Mouse (Mus musculus) hindbrain, embryonic 14.5 days (tissue): ENCODE data around the gene Uxs1. TPM values are rescaled to one million over a fixed set of nuclear protein-coding genes. Genes with fewer than 3 reads are reported as not detected.

Experiments used
- ATAC-seq: fragments of 200-750 bp; cut with Nextera tagmentation; 2 replicates; pipeline ENCODE4 v1.8.0; 2017; ENCODE audit warnings: moderate number of reproducible peaks, mild to moderate bottlenecking, moderate TSS enrichment, moderate library complexity; ENCODE audit not compliant: low FRiP score
- DNase-seq: peaks from one replicate; pipeline ENCODE4 v3.0.0-alpha.2; 2015; ENCODE audit warnings: low spot score
- H3K27ac ChIP-seq: fragments of 300-500 bp; sonication (generic); 2 replicates; pipeline ENCODE4 v1.5.1; 2014; ENCODE audit warnings: mild to moderate bottlenecking, moderate library complexity
- H3K27me3 ChIP-seq: fragments of 300-500 bp; sonication (generic); 2 replicates; pipeline ENCODE4 v1.6.1; 2014; ENCODE audit warnings: mild to moderate bottlenecking, low read length, mixed read lengths; ENCODE audit not compliant: control insufficient read depth, insufficient read depth
- H3K36me3 ChIP-seq: fragments of 300-500 bp; sonication (generic); replicated peaks from 2 replicates; pipeline ENCODE4 v1.6.1; 2014; ENCODE audit not compliant: control insufficient read depth, insufficient read depth
- H3K4me1 ChIP-seq: fragments of 300-500 bp; sonication (generic); replicated peaks from 2 replicates; pipeline ENCODE4 v1.6.1; 2014; ENCODE audit warnings: antibody characterized with exemption, low read length, mixed read lengths; ENCODE audit not compliant: control insufficient read depth, insufficient read depth
- H3K4me2 ChIP-seq: fragments of 300-500 bp; sonication (generic); replicated peaks from 2 replicates; pipeline ENCODE4 v1.6.1; 2014; ENCODE audit warnings: mild to moderate bottlenecking, moderate library complexity
- H3K4me3 ChIP-seq: fragments of 300-500 bp; sonication (generic); replicated peaks from 2 replicates; pipeline ENCODE4 v1.5.1; 2014; ENCODE audit warnings: mild to moderate bottlenecking, low read length
- H3K9ac ChIP-seq: fragments of 300-500 bp; sonication (generic); 2 replicates; pipeline ENCODE4 v1.6.1; 2014
- H3K9me3 ChIP-seq: fragments of 300-500 bp; sonication (generic); 2 replicates; pipeline ENCODE4 v1.6.1; 2016; ENCODE audit warnings: low read length; ENCODE audit not compliant: control insufficient read depth
- WGBS: fragments of 180-500 bp; shearing (Covaris S2); extraction: QIAGEN DNeasy Blood & Tissue Kit; methylation state at CpG from one replicate; pipeline ENCODE4 v1.1.7; 2014; 5-methylcytosine and 5-hydroxymethylcytosine counted together
- polyA plus RNA-seq: library from polyadenylated mRNA; unstranded; fragments of >200 nt; fragmentation: Nextera tagmentation; extraction: Ambion mirVana; gene quantifications from 2 replicates; pipeline ENCODE4 v1.2.1, GENCODE M21; 2014

The Uxs1 gene
- 16.8 and 17.7 TPM in 2 replicates for polyA plus RNA-seq

DNA sequence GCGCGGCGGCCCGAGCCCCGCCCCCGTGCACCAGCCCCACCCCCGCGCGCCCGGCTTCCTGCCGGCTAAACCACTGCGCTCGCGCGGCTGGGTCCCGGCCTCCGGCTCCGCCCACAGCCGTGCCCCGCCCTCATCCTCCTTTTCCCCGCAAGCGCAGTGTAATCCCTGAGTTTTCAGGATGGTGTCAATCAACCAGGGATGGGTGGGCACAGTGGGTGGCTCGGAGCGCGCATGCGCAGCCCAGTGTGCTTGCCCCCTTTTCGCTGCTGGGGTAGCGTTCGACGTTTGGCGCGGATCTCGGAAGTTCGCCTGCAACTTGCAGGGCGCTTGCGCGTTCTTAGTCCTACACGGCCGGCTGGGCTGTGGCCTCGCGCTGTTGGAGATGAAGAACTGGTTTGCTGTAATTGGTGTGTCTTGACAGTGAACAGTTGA, at the start of gene Uxs1:
Gene Uxs1, minus strand, starts transcription at position 38 of the 432 bp plus-strand sequence.
- under 1% methylated on average over 41 of the region's 41 CpGs for WGBS
- peak; percentile 98 for DNase-seq

DNA sequence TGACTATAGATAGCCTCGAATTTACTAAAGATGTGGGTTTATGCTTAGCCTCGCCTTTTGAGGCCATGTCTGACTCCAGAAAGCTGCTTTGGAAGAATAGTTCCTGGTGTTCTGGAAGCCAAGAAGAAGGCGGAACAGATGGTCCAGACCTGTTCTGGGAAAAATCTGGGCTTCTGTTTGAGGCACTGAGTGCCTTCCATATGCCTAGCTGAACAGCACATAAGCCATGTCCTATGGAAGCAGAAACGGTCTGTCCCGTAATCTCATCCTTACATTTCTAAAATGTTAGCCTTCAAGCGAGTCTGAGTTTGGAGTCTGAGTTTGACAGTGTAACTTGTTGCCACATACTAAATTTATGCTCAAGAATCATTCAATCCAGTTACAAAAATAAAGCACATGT, 49.6 kb upstream of the Uxs1 start:
- H3K4me2 ChIP-seq = no peak overlapping the region
- ATAC-seq (no peak), DNase-seq (no peak)
- H3K9ac ChIP-seq = no peak overlapping the region
- H3K4me3 ChIP-seq = no peak overlapping the region
- no peaks in the 10 kb centered on the region for H3K9me3 ChIP-seq
- H3K36me3 ChIP-seq = no peaks in the 10 kb centered on the region
- no peaks in the 10 kb centered on the region for H3K4me1 ChIP-seq
- 92% methylated on average over 6 of the region's 6 CpGs for WGBS
- no peaks in the 10 kb centered on the region for H3K27me3 ChIP-seq
- H3K27ac ChIP-seq = no peak overlapping the region

More for the DNA sequence above, at the start of gene Uxs1:
- peak within 1 kb of the TSS; percentile 90 for H3K9ac ChIP-seq
- H3K27me3 ChIP-seq = no peaks in the 10 kb centered on the region
- peaks cover 18% of the 10 kb centered on the region for H3K4me1 ChIP-seq
- H3K4me2 ChIP-seq = peak within 1 kb of the TSS; percentile 91
- peak within 1 kb of the TSS; percentile 96 for H3K27ac ChIP-seq
- peak within 1 kb of the TSS; percentile 96 for H3K4me3 ChIP-seq
- H3K36me3 ChIP-seq = no peaks in the 10 kb centered on the region
- H3K9me3 ChIP-seq = no peaks in the 10 kb centered on the region
- peak; percentile 99 for ATAC-seq

DNA sequence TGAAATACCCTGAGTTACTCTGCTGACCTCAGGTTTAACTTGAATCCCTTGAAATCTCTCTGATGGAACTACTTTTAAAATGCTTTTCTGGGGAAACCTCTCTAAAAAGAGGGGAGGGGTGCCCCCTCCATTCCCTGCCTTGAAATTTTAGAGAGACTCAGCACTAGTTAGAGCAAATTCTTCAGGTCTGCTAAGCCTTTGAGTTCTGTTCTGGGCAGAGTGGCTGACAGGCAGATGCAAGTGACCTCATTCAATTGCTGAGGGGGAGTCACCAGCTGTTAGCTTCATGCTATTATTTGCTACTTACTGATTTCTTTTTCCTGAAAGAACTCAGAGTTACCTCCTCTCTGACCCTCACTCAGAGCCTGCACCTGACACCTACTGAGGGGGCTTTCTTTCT, 43.5 kb upstream of the Uxs1 start:
- H3K36me3 ChIP-seq = no peaks in the 10 kb centered on the region
- DNase-seq (no peak), ATAC-seq (no peak)
- H3K4me3 ChIP-seq = no peak overlapping the region
- no peaks in the 10 kb centered on the region for H3K9me3 ChIP-seq
- H3K4me2 ChIP-seq = no peak overlapping the region
- no peak overlapping the region for H3K9ac ChIP-seq
- no peaks in the 10 kb centered on the region for H3K4me1 ChIP-seq
- no peak overlapping the region for H3K27ac ChIP-seq
- H3K27me3 ChIP-seq = no peaks in the 10 kb centered on the region

DNA sequence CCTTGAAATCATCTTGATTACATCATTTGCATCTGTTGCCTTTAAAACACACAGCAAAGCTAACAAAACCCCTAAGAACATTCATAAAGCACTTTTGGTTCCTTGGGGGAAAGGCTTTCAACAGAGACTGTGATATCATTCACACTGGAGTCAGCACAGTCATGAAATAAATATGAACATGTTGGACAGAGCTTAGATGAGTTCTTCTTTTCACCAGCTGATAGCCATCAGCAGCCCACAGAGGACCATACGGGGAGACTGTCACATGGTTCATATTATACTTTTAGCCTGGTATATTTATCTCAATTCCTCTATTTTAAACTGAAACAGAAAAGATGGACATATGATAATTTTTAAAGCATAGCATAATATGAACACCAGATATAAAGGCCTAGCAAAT, 40.9 kb upstream of the Uxs1 start:
- ATAC-seq = no peak

GRCm38 (mm10) chr1:43864758-43865157, 37.2 kb upstream of the Uxs1 start:
- H3K36me3 ChIP-seq = no peaks in the 10 kb centered on the region
- H3K4me1 ChIP-seq = no peaks in the 10 kb centered on the region
- H3K9ac ChIP-seq = no peak overlapping the region
- no peaks in the 10 kb centered on the region for H3K9me3 ChIP-seq
- no peak overlapping the region for H3K4me2 ChIP-seq
- H3K4me3 ChIP-seq = no peak overlapping the region
- no peaks in the 10 kb centered on the region for H3K27me3 ChIP-seq
- ATAC-seq = no peak
- H3K27ac ChIP-seq = no peak overlapping the region
- no peak for DNase-seq

More for the DNA sequence above, 40.9 kb upstream of the Uxs1 start:
- H3K4me2 ChIP-seq = no peak overlapping the region
- no peak for DNase-seq
- H3K36me3 ChIP-seq = no peaks in the 10 kb centered on the region
- no peak overlapping the region for H3K9ac ChIP-seq
- H3K27ac ChIP-seq = no peak overlapping the region
- H3K27me3 ChIP-seq = no peaks in the 10 kb centered on the region
- H3K4me3 ChIP-seq = no peak overlapping the region
- H3K4me1 ChIP-seq = no peaks in the 10 kb centered on the region
- WGBS = 76% methylated on average over 1 of the region's 1 CpGs
- H3K9me3 ChIP-seq = no peaks in the 10 kb centered on the region

GRCm38 (mm10) chr1:43862614-43863013, 35.0 kb upstream of the Uxs1 start:
- Histone ChIP-seq H3K27me3 (no peaks in the 10 kb centered on the region), H3K27ac (no peak overlapping the region), H3K36me3 (no peaks in the 10 kb centered on the region), H3K9me3 (no peaks in the 10 kb centered on the region), H3K4me3 (no peak overlapping the region), H3K9ac (no peak overlapping the region), H3K4me1 (no peaks in the 10 kb centered on the region), H3K4me2 (no peak overlapping the region)
- DNase-seq (no peak), ATAC-seq (no peak)
- 92% methylated on average over 4 of the region's 4 CpGs for WGBS

DNA sequence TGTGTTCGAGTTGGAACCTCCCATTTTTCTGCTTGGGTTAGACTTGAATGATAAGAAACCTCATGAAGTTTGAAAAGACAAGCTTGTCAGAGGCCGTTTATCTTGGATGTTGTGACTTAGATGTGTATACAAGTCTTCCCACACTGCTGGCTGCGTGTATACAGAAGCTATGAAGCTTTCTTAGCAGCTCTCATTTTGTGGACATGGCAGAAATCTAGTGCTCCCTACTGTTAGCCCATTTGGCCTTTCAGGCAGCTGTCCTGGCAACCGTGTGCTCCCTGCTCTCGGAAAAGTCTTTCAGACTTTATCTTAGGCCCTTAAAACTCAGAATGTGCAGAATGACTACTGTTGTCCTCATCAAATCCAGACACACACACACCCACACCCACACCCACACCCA, 31.4 kb upstream of the Uxs1 start:
- H3K9me3 ChIP-seq = no peaks in the 10 kb centered on the region
- ATAC-seq (no peak), DNase-seq (no peak)
- WGBS = 82% methylated on average over 5 of the region's 5 CpGs
- H3K27me3 ChIP-seq = no peaks in the 10 kb centered on the region
- H3K4me1 ChIP-seq = no peaks in the 10 kb centered on the region
- no peak overlapping the region for H3K4me2 ChIP-seq
- no peak overlapping the region for H3K9ac ChIP-seq
- no peak overlapping the region for H3K27ac ChIP-seq
- H3K4me3 ChIP-seq = no peak overlapping the region
- no peaks in the 10 kb centered on the region for H3K36me3 ChIP-seq

GRCm38 (mm10) chr1:43857656-43858055, 30.1 kb upstream of the Uxs1 start:
- ATAC-seq = no peak
- Histone ChIP-seq H3K27me3 (no peaks in the 10 kb centered on the region), H3K4me3 (no peak overlapping the region), H3K4me1 (no peaks in the 10 kb centered on the region), H3K27ac (no peak overlapping the region), H3K36me3 (no peaks in the 10 kb centered on the region), H3K9me3 (no peaks in the 10 kb centered on the region), H3K4me2 (no peak overlapping the region), H3K9ac (no peak overlapping the region)
- DNase-seq = no peak
- WGBS = 85% methylated on average over 1 of the region's 1 CpGs

- 91% methylated on average over 1 of the region's 1 CpGs for WGBS
- Histone ChIP-seq H3K27ac (no peak overlapping the region), H3K4me3 (no peak overlapping the region), H3K36me3 (no peaks in the 10 kb centered on the region), H3K9me3 (no peaks in the 10 kb centered on the region), H3K4me2 (no peak overlapping the region), H3K9ac (no peak overlapping the region), H3K4me1 (no peaks in the 10 kb centered on the region), H3K27me3 (no peaks in the 10 kb centered on the region)
- ATAC-seq = no peak
- no peak for DNase-seq
These were observed 28.0 kb upstream of the Uxs1 start for GRCm38 (mm10) chr1:43855591-43855990.

DNA sequence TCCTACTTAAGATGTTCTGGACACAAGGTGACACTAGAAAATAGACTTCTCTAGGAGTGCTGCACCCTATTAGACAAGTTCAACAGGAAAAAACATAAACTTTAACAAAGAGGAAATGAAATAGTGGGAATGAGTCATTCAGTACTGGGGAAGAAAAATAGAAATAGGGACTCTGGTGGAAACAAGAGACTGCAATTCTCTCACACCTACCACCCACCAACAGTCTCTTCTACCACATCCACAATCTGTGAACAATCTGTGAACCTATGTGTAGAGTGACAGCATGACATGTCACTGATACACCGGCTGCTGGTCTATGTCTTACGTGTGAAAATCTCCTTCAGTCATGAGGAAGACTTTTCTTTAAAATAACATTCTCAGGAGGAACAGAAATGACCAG, 15.8 kb upstream of the Uxs1 start:
- Histone ChIP-seq H3K27me3 (no peaks in the 10 kb centered on the region), H3K36me3 (no peaks in the 10 kb centered on the region), H3K9ac (no peak overlapping the region), H3K4me3 (no peak overlapping the region), H3K4me1 (no peaks in the 10 kb centered on the region), H3K9me3 (no peaks in the 10 kb centered on the region), H3K27ac (no peak overlapping the region), H3K4me2 (no peak overlapping the region)
- DNase-seq = no peak
- 90% methylated on average over 2 of the region's 2 CpGs for WGBS
- ATAC-seq = no peak
